Mouse (Mus musculus) stomach, postnatal 0 days (tissue): ENCODE measurements around the gene Acad10.

Experiments
- CTCF ChIP-seq: IDR thresholded peaks from 2 replicates; pipeline ENCODE4 v1.5.1; 2016; ENCODE audit warnings: antibody characterized with exemption, low read depth, mild to moderate bottlenecking, moderate library complexity
- EP300 ChIP-seq: optimal IDR thresholded peaks from 2 replicates; pipeline ENCODE3; 2016; ENCODE audit warnings: antibody characterized with exemption

DNA sequence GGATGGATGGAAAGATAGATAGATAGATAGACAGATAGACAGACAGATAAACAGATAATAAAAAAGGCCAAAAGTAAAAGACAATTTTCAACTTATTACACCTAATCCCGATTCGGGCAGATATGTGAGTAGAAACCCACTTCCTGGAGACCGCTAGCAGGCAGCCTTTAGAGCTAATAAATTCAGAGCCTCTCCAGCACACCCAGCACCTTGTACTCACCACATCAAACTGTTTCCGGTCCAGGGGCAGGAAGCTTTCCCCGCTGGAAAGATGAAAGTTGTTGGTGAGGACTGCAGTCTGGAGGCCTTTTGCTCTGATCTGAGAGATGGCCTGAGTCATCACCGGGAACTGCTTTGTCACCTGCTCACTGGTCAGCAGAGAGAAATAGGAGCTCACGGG lies 11.2 kb downstream of the Acad10 start:
- TF ChIP-seq CTCF (no peak), EP300 (no peak)
